Mouse (Mus musculus): ENCODE results near the gene Tex29. TPM values are rescaled to one million over a fixed set of nuclear protein-coding genes. Genes with fewer than 3 reads are reported as not detected.
"Not testable (repeated sequence)": the region's sequence is repeated elsewhere in the genome, so short reads cannot be mapped to it uniquely, and the experiment has no call there.

Gene Tex29
- polyA plus RNA-seq, 1 experiment from 2014 or later: not detected

- Histone ChIP-seq H3K4me3 (replicated peaks; ENCODE audit: low read length) (no peak overlapping the region), H3K27ac (ENCODE audit: low read length) (no peak overlapping the region), H3K9me3 (replicated peaks; ENCODE audit: control insufficient read depth, low read length) (no peaks in the 10 kb centered on the region), H3K27me3 (ENCODE audit: control insufficient read depth, insufficient read depth, low read length) (no peaks in the 10 kb centered on the region), H3K36me3 (ENCODE audit: control insufficient read depth, insufficient read depth, low read length) (no peaks in the 10 kb centered on the region), H3K4me1 (ENCODE audit: control insufficient read depth, insufficient read depth, low read length) (no peaks in the 10 kb centered on the region; the same call in 1 of the 2 replicates), H3K9ac (ENCODE audit: low read length) (no peak overlapping the region), H3K4me2 (ENCODE audit: low read depth, low read length) (no peak overlapping the region)
- no peak for ATAC-seq (ENCODE audit: insufficient read depth, low FRiP score)
- 24% methylated on average over 8 of the region's 8 CpGs for WGBS
Measured at GRCm38 (mm10) chr8:11841571-11841970, 1.3 kb downstream of the Tex29 start.

- H3K4me3 ChIP-seq (replicated peaks; ENCODE audit: low read length): no peak overlapping the region
- no peaks in the 10 kb centered on the region for H3K27me3 ChIP-seq (ENCODE audit: control insufficient read depth, insufficient read depth, low read length)
- no peaks in the 10 kb centered on the region for H3K9me3 ChIP-seq (replicated peaks; ENCODE audit: control insufficient read depth, low read length)
- H3K4me2 ChIP-seq (ENCODE audit: low read depth, low read length): no peak overlapping the region
- no peaks in the 10 kb centered on the region for H3K36me3 ChIP-seq (ENCODE audit: control insufficient read depth, insufficient read depth, low read length)
- no peak overlapping the region for H3K27ac ChIP-seq (ENCODE audit: low read length)
- H3K9ac ChIP-seq (ENCODE audit: low read length): no peak overlapping the region
- H3K4me1 ChIP-seq (ENCODE audit: control insufficient read depth, insufficient read depth, low read length): no peaks in the 10 kb centered on the region; the same call in 1 of the 2 replicates
- WGBS: 80% methylated on average over 8 of the region's 8 CpGs
- no peak for ATAC-seq (ENCODE audit: insufficient read depth, low FRiP score)
Measured at GRCm38 (mm10) chr8:11842757-11843156, 2.5 kb downstream of the Tex29 start.

- no peak overlapping the region for H3K27ac ChIP-seq (ENCODE audit: low read length)
- no peaks in the 10 kb centered on the region for H3K9me3 ChIP-seq (replicated peaks; ENCODE audit: control insufficient read depth, low read length)
- no peak for ATAC-seq (ENCODE audit: insufficient read depth, low FRiP score)
- no peak overlapping the region for H3K4me2 ChIP-seq (ENCODE audit: low read depth, low read length)
- 76% methylated on average over 13 of the region's 13 CpGs for WGBS
- no peak overlapping the region for H3K9ac ChIP-seq (ENCODE audit: low read length)
- H3K4me1 ChIP-seq (ENCODE audit: control insufficient read depth, insufficient read depth, low read length): no peaks in the 10 kb centered on the region; the same call in 1 of the 2 replicates
- H3K4me3 ChIP-seq (replicated peaks; ENCODE audit: low read length): no peak overlapping the region
- no peaks in the 10 kb centered on the region for H3K27me3 ChIP-seq (ENCODE audit: control insufficient read depth, insufficient read depth, low read length)
- no peaks in the 10 kb centered on the region for H3K36me3 ChIP-seq (ENCODE audit: control insufficient read depth, insufficient read depth, low read length)
Measured at GRCm38 (mm10) chr8:11843677-11844315, 3.5 kb downstream of the Tex29 start.

- Histone ChIP-seq H3K27ac (ENCODE audit: low read length) (no peak overlapping the region), H3K4me2 (ENCODE audit: low read depth, low read length) (no peak overlapping the region), H3K36me3 (ENCODE audit: control insufficient read depth, insufficient read depth, low read length) (no peaks in the 10 kb centered on the region), H3K27me3 (ENCODE audit: control insufficient read depth, insufficient read depth, low read length) (no peaks in the 10 kb centered on the region), H3K9me3 (replicated peaks; ENCODE audit: control insufficient read depth, low read length) (no peaks in the 10 kb centered on the region), H3K4me3 (replicated peaks; ENCODE audit: low read length) (no peak overlapping the region), H3K4me1 (ENCODE audit: control insufficient read depth, insufficient read depth, low read length) (no peaks in the 10 kb centered on the region; the same call in 1 of the 2 replicates), H3K9ac (ENCODE audit: low read length) (no peak overlapping the region)
- 81% methylated on average over 7 of the region's 7 CpGs for WGBS
- no peak for ATAC-seq (ENCODE audit: insufficient read depth, low FRiP score)
Measured at GRCm38 (mm10) chr8:11844316-11844685, 4.0 kb downstream of the Tex29 start.

- H3K9ac ChIP-seq (ENCODE audit: low read length): no peak overlapping the region
- no peaks in the 10 kb centered on the region for H3K9me3 ChIP-seq (replicated peaks; ENCODE audit: control insufficient read depth, low read length)
- H3K4me2 ChIP-seq (ENCODE audit: low read depth, low read length): no peak overlapping the region
- H3K36me3 ChIP-seq (ENCODE audit: control insufficient read depth, insufficient read depth, low read length): no peaks in the 10 kb centered on the region
- no peak overlapping the region for H3K27ac ChIP-seq (ENCODE audit: low read length)
- no peaks in the 10 kb centered on the region for H3K4me1 ChIP-seq (ENCODE audit: control insufficient read depth, insufficient read depth, low read length)
- 89% methylated on average over 6 of the region's 6 CpGs for WGBS
- no peaks in the 10 kb centered on the region for H3K27me3 ChIP-seq (ENCODE audit: control insufficient read depth, insufficient read depth, low read length)
- ATAC-seq (ENCODE audit: insufficient read depth, low FRiP score): no peak
- H3K4me3 ChIP-seq (replicated peaks; ENCODE audit: low read length): no peak overlapping the region
Measured at GRCm38 (mm10) chr8:11846807-11847206, 6.5 kb downstream of the Tex29 start.

- Histone ChIP-seq H3K4me1 (ENCODE audit: control insufficient read depth, insufficient read depth, low read length) (no peaks in the 10 kb centered on the region), H3K27me3 (ENCODE audit: control insufficient read depth, insufficient read depth, low read length) (no peaks in the 10 kb centered on the region), H3K36me3 (ENCODE audit: control insufficient read depth, insufficient read depth, low read length) (no peaks in the 10 kb centered on the region), H3K4me3 (replicated peaks; ENCODE audit: low read length) (no peak overlapping the region), H3K4me2 (ENCODE audit: low read depth, low read length) (no peak overlapping the region), H3K9me3 (replicated peaks; ENCODE audit: control insufficient read depth, low read length) (no peaks in the 10 kb centered on the region), H3K9ac (ENCODE audit: low read length) (no peak overlapping the region), H3K27ac (ENCODE audit: low read length) (no peak overlapping the region)
- no peak for ATAC-seq (ENCODE audit: insufficient read depth, low FRiP score)
Measured at GRCm38 (mm10) chr8:11867832-11868231, 27.6 kb downstream of the Tex29 start.

- H3K4me3 ChIP-seq (replicated peaks; ENCODE audit: low read length); H3K9ac ChIP-seq (ENCODE audit: low read length); H3K4me1 ChIP-seq (ENCODE audit: control insufficient read depth, insufficient read depth, low read length); H3K9me3 ChIP-seq (replicated peaks; ENCODE audit: control insufficient read depth, low read length); H3K36me3 ChIP-seq (ENCODE audit: control insufficient read depth, insufficient read depth, low read length); ATAC-seq (ENCODE audit: insufficient read depth, low FRiP score); H3K4me2 ChIP-seq (ENCODE audit: low read depth, low read length); H3K27me3 ChIP-seq (ENCODE audit: control insufficient read depth, insufficient read depth, low read length); H3K27ac ChIP-seq (ENCODE audit: low read length): not testable (repeated sequence)
- 83% methylated on average over 6 of the region's 6 CpGs for WGBS
Measured at GRCm38 (mm10) chr8:11874227-11874626, 34.0 kb downstream of the Tex29 start.

- no peaks in the 10 kb centered on the region for H3K27me3 ChIP-seq (ENCODE audit: control insufficient read depth, insufficient read depth, low read length)
- no peaks in the 10 kb centered on the region for H3K36me3 ChIP-seq (ENCODE audit: control insufficient read depth, insufficient read depth, low read length)
- H3K27ac ChIP-seq (ENCODE audit: low read length): no peak overlapping the region
- H3K9me3 ChIP-seq (replicated peaks; ENCODE audit: control insufficient read depth, low read length): no peaks in the 10 kb centered on the region; the same call in 1 of the 2 replicates
- H3K4me2 ChIP-seq (ENCODE audit: low read depth, low read length): no peak overlapping the region
- H3K4me3 ChIP-seq (replicated peaks; ENCODE audit: low read length): no peak overlapping the region
- no peaks in the 10 kb centered on the region for H3K4me1 ChIP-seq (ENCODE audit: control insufficient read depth, insufficient read depth, low read length)
- WGBS: 93% methylated on average over 3 of the region's 3 CpGs
- no peak for ATAC-seq (ENCODE audit: insufficient read depth, low FRiP score)
- no peak overlapping the region for H3K9ac ChIP-seq (ENCODE audit: low read length)
Measured at GRCm38 (mm10) chr8:11884646-11885045, 44.4 kb downstream of the Tex29 start.

- Histone ChIP-seq H3K27me3 (ENCODE audit: control insufficient read depth, insufficient read depth, low read length) (no peaks in the 10 kb centered on the region), H3K9ac (ENCODE audit: low read length) (no peak overlapping the region), H3K4me3 (replicated peaks; ENCODE audit: low read length) (no peak overlapping the region), H3K36me3 (ENCODE audit: control insufficient read depth, insufficient read depth, low read length) (no peaks in the 10 kb centered on the region), H3K4me2 (ENCODE audit: low read depth, low read length) (no peak overlapping the region), H3K27ac (ENCODE audit: low read length) (no peak overlapping the region), H3K4me1 (ENCODE audit: control insufficient read depth, insufficient read depth, low read length) (no peaks in the 10 kb centered on the region), H3K9me3 (replicated peaks; ENCODE audit: control insufficient read depth, low read length) (no peaks in the 10 kb centered on the region; the same call in 1 of the 2 replicates)
- ATAC-seq (ENCODE audit: insufficient read depth, low FRiP score): no peak
- 67% methylated on average over 12 of the region's 12 CpGs for WGBS
Measured at GRCm38 (mm10) chr8:11885881-11886699, 45.8 kb downstream of the Tex29 start.

Data from stomach, embryonic 16.5 days (tissue).